Mouse (Mus musculus) limb, embryonic 14.5 days (tissue): ENCODE results near the gene Zfp334. TPM values are rescaled to one million over a fixed set of nuclear protein-coding genes. Genes with fewer than 3 reads are reported as not detected.

Experiments
- ATAC-seq: fragments of 200-750 bp; cut with Nextera tagmentation; 2 replicates; pipeline ENCODE4 v1.8.0; 2017; ENCODE audit warnings: low read depth, moderate number of reproducible peaks, moderate TSS enrichment; ENCODE audit not compliant: low FRiP score
- DNase-seq: peaks from one replicate; pipeline ENCODE4 v3.0.0-alpha.2; 2015; ENCODE audit warnings: low spot score
- H3K27ac ChIP-seq: fragments of 300-500 bp; sonication (generic); replicated peaks from 2 replicates; pipeline ENCODE4 v1.5.1; 2014; ENCODE audit warnings: low read depth, mild to moderate bottlenecking, low read length, moderate library complexity, mixed read lengths
- H3K27me3 ChIP-seq: fragments of 300-500 bp; sonication (generic); 2 replicates; pipeline ENCODE4 v1.6.1; 2014; ENCODE audit warnings: low read length, mixed read lengths; ENCODE audit not compliant: control insufficient read depth, insufficient read depth
- H3K36me3 ChIP-seq: fragments of 300-500 bp; sonication (generic); 2 replicates; pipeline ENCODE4 v1.6.1; 2014; ENCODE audit warnings: mild to moderate bottlenecking, low read length, moderate library complexity, mixed read lengths; ENCODE audit not compliant: control insufficient read depth, insufficient read depth
- H3K4me1 ChIP-seq: fragments of 300-500 bp; sonication (generic); 2 replicates; pipeline ENCODE4 v1.6.1; 2014; ENCODE audit warnings: antibody characterized with exemption, low read length, mixed read lengths; ENCODE audit not compliant: control insufficient read depth, insufficient read depth
- H3K4me2 ChIP-seq: fragments of 300-500 bp; sonication (generic); replicated peaks from 2 replicates; pipeline ENCODE4 v1.6.1; 2014; ENCODE audit warnings: low read depth, mild to moderate bottlenecking, low read length, moderate library complexity; ENCODE audit not compliant: severe bottlenecking
- H3K4me3 ChIP-seq: fragments of 300-500 bp; sonication (generic); replicated peaks from 2 replicates; pipeline ENCODE4 v1.5.1; 2014; ENCODE audit warnings: low read length
- H3K9ac ChIP-seq: fragments of 300-500 bp; sonication (generic); 2 replicates; pipeline ENCODE4 v1.6.1; 2014; ENCODE audit warnings: mild to moderate bottlenecking, low read depth, low read length, moderate library complexity; ENCODE audit not compliant: severe bottlenecking
- H3K9me3 ChIP-seq: fragments of 300-500 bp; sonication (generic); 2 replicates; pipeline ENCODE4 v1.6.1; 2016; ENCODE audit warnings: low read length; ENCODE audit not compliant: control insufficient read depth
- POLR2A ChIP-seq: fragments of 200-500 bp; IDR thresholded peaks from 2 replicates; pipeline ENCODE4 v1.8.0; 2012; ENCODE audit warnings: inconsistent platforms, mild to moderate bottlenecking, moderate library complexity, borderline replicate concordance; ENCODE audit not compliant: insufficient read depth, insufficient read length; ENCODE audit errors: extremely low read depth
- WGBS: fragments of 180-500 bp; shearing (Covaris S2); extraction: QIAGEN DNeasy Blood & Tissue Kit; methylation state at CpG from one replicate; pipeline ENCODE4 v1.1.7; 2014; 5-methylcytosine and 5-hydroxymethylcytosine counted together
- polyA plus RNA-seq, 2 experiments: library from polyadenylated mRNA; depleted of rRNA in 1 of 2; stranded (reverse) in 1 of 2; unstranded in 1 of 2; fragments of >200 nt; fragmentation: Nextera tagmentation in 1 of 2; extraction: Ambion mirVana in 1 of 2; gene quantifications; 2 replicates each; pipeline versions ENCODE4 v1.2.1 to v1.2.3; 2012 to 2014

The Zfp334 gene
- polyA plus RNA-seq (2012; rRNA removed) (9.8 and 10.1 TPM in 2 replicates), polyA plus RNA-seq (2014; fragmentation: Nextera tagmentation; extraction: Ambion mirVana) (8.6 and 10.8 TPM in 2 replicates)

- Histone ChIP-seq H3K36me3 (peaks cover 39% of the 10 kb centered on the region), H3K27ac (peak within 1 kb of the TSS; percentile 89), H3K9me3 (no peaks in the 10 kb centered on the region), H3K4me1 (no peaks in the 10 kb centered on the region), H3K27me3 (no peaks in the 10 kb centered on the region), H3K9ac (peak within 1 kb of the TSS; percentile 87), H3K4me3 (peak within 1 kb of the TSS; percentile 87), H3K4me2 (peak within 1 kb of the TSS; percentile 72)
- ATAC-seq (peak; percentile 91), DNase-seq (peak; percentile 99)
- peak; percentile 40; the same call in 1 of the 2 replicates for TF ChIP-seq POLR2A
- under 1% methylated on average over 40 of the region's 40 CpGs for WGBS
These were observed at the start of gene Zfp334 for GRCm38 (mm10) chr2:165387844-165388495. TSS of gene Zfp334 (minus strand) at chr2:165388259.

DNA sequence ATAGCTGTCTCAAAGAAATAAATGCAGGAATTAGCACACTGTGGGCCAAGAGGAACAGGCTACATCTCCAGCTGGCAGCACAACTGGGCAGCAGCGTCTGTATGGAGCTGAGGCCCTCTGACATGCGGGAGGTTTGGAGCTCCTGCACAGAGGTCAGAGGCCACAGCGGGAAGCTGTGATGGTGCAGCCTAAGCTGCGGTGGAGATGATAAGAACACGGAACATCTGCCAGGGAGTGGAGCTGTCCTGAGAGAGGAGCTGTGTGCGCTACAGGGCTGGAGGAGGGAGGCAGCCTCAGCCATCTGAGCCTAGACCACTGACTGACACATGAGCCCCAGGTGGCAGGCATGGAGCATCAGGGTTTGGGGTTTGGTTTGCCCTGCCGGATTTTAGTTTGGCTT lies 40.6 kb upstream of the Zfp334 start:
- H3K4me2 ChIP-seq = no peak overlapping the region
- H3K9ac ChIP-seq = no peak overlapping the region
- H3K27ac ChIP-seq = no peak overlapping the region
- TF ChIP-seq POLR2A = no peak
- H3K36me3 ChIP-seq = no peaks in the 10 kb centered on the region
- no peak for DNase-seq
- H3K27me3 ChIP-seq = no peaks in the 10 kb centered on the region
- 47% methylated on average over 7 of the region's 7 CpGs for WGBS
- H3K9me3 ChIP-seq = no peaks in the 10 kb centered on the region
- no peaks in the 10 kb centered on the region for H3K4me1 ChIP-seq
- H3K4me3 ChIP-seq = no peak overlapping the region
- no peak for ATAC-seq

DNA sequence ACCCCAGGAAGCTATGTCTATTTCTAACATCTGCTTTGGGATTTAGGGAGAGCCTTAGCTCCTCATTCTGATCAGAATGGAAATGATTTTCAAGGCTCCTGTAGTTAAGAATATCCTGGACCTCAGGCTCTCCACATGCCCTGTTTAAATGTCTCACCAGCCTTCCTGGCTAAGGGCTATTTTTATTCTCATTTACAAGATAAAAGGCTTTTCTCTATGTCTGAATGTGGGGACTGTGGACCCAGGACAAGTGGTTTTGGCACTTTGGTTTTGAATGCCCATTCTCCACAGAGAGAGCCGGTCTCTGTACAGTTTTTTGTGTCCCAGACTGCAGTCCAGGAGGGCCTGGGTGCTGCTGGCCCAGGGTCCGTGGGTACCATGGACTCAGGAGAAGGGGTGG lies 32.1 kb upstream of the Zfp334 start:
- no peak for TF ChIP-seq POLR2A
- H3K4me2 ChIP-seq = no peak overlapping the region
- H3K27me3 ChIP-seq = no peaks in the 10 kb centered on the region
- no peak overlapping the region for H3K27ac ChIP-seq
- H3K4me3 ChIP-seq = no peak overlapping the region
- H3K9ac ChIP-seq = no peak overlapping the region
- no peaks in the 10 kb centered on the region for H3K36me3 ChIP-seq
- ATAC-seq (no peak), DNase-seq (no peak)
- H3K4me1 ChIP-seq = peaks cover 11% of the 10 kb centered on the region
- no peaks in the 10 kb centered on the region for H3K9me3 ChIP-seq
- WGBS = 85% methylated on average over 2 of the region's 2 CpGs

- Histone ChIP-seq H3K27me3 (no peaks in the 10 kb centered on the region), H3K9me3 (no peaks in the 10 kb centered on the region), H3K4me2 (no peak overlapping the region), H3K36me3 (no peaks in the 10 kb centered on the region), H3K4me1 (peaks cover 11% of the 10 kb centered on the region), H3K27ac (no peak overlapping the region), H3K4me3 (no peak overlapping the region), H3K9ac (no peak overlapping the region)
- ATAC-seq = no peak
- DNase-seq = no peak
- TF ChIP-seq POLR2A = no peak
- 71% methylated on average over 4 of the region's 4 CpGs for WGBS
These were observed 31.6 kb upstream of the Zfp334 start for GRCm38 (mm10) chr2:165419670-165420111.

- no peak overlapping the region for H3K4me3 ChIP-seq
- TF ChIP-seq POLR2A = no peak
- H3K4me1 ChIP-seq = peaks cover 11% of the 10 kb centered on the region
- H3K36me3 ChIP-seq = no peaks in the 10 kb centered on the region
- no peaks in the 10 kb centered on the region for H3K27me3 ChIP-seq
- no peaks in the 10 kb centered on the region for H3K9me3 ChIP-seq
- no peak overlapping the region for H3K9ac ChIP-seq
- no peak overlapping the region for H3K27ac ChIP-seq
- WGBS = 88% methylated on average over 2 of the region's 2 CpGs
- H3K4me2 ChIP-seq = no peak overlapping the region
- no peak for DNase-seq
- no peak for ATAC-seq
These were observed 30.5 kb upstream of the Zfp334 start for GRCm38 (mm10) chr2:165418577-165418976.
